In genomic region chr6:128300134-128301001, GRCm38 (mm10) we compare ENCODE assay signal across 8 mouse cellular contexts. TPM values are rescaled to one million over a fixed set of nuclear protein-coding genes. Genes with fewer than 3 reads are reported as not detected.
A peak's percentile ranks its signal among the peaks of the same experiment; 100 is the strongest.
DNase-seq lines count a peak whose midpoint lies in the region; ATAC-seq and TF ChIP-seq lines count a peak whose summit lies in the region.

Gene Tead4, minus strand, starts transcription at chr6:128300823.

- TF ChIP-seq CTCF in C2C12 (IDR thresholded peaks at IDR 0.05; ENCODE audit: control insufficient read depth, insufficient read depth, insufficient read length), result no peak

- H3K4me2 ChIP-seq in embryonic facial prominence, embryonic 13.5 days, result peak within 1 kb of the TSS; percentile 98
- peak within 1 kb of the TSS; percentile 97 for H3K4me2 ChIP-seq in heart, embryonic 12.5 days
- peak within 1 kb of the TSS; percentile 97 for H3K4me2 ChIP-seq in lung, embryonic 16.5 days (ENCODE audit: low read depth, low read length)

- peak; percentile 52 for ATAC-seq in embryonic facial prominence, embryonic 13.5 days (ENCODE audit: insufficient number of reproducible peaks, insufficient read depth, low FRiP score, low TSS enrichment, low read depth)
- ATAC-seq in heart, embryonic 12.5 days (ENCODE audit: insufficient number of reproducible peaks, low FRiP score), result peak; percentile 81
- ATAC-seq in lung, embryonic 16.5 days (ENCODE audit: low read depth), result peak; percentile 91
- ATAC-seq in activated CD4-positive, CD25-positive, alpha-beta regulatory T cell, adult 4 months, result no peak

- H3K4me3 ChIP-seq in C2C12 (ENCODE audit: insufficient read depth, poor library complexity, severe bottlenecking), result peak within 1 kb of the TSS; percentile 60
- peak within 1 kb of the TSS; percentile 72 for H3K4me3 ChIP-seq in embryonic facial prominence, embryonic 13.5 days
- peak within 1 kb of the TSS; percentile 80 for H3K4me3 ChIP-seq in heart, embryonic 12.5 days
- peak within 1 kb of the TSS; percentile 76 for H3K4me3 ChIP-seq in lung, embryonic 16.5 days (ENCODE audit: low read length)

- DNase-seq in adrenal gland, postnatal 25 days, result peak; percentile 82
- peak; percentile 78 for DNase-seq in kidney, adult 9 months
- DNase-seq in ovary, postnatal 10 days (ENCODE audit: low spot score), result peak; percentile 49

- 0 out of 2 replicates have a peak, but pooled peaks cover 5% of the 10 kb centered on the region for H3K9me3 ChIP-seq in embryonic facial prominence, embryonic 13.5 days
- H3K9me3 ChIP-seq in heart, embryonic 12.5 days (replicated peaks), result no peaks in the 10 kb centered on the region
- H3K9me3 ChIP-seq in lung, embryonic 16.5 days (ENCODE audit: control insufficient read depth, low read length), result no peaks in the 10 kb centered on the region

- H3K27ac ChIP-seq in embryonic facial prominence, embryonic 13.5 days, result peak within 1 kb of the TSS; percentile 44
- H3K27ac ChIP-seq in heart, embryonic 12.5 days (ENCODE audit: poor library complexity, severe bottlenecking), result peak within 1 kb of the TSS; percentile 70
- H3K27ac ChIP-seq in lung, embryonic 16.5 days (ENCODE audit: low read length), result peak within 1 kb of the TSS; percentile 92

- peaks cover 34% of the 10 kb centered on the region for H3K79me3 ChIP-seq in C2C12 (ENCODE audit: low read depth)

- H3K27me3 ChIP-seq in C2C12 (ENCODE audit: control insufficient read depth, insufficient read depth, insufficient read length), result no peaks in the 10 kb centered on the region
- peaks cover 54% of the 10 kb centered on the region for H3K27me3 ChIP-seq in embryonic facial prominence, embryonic 13.5 days
- 0 out of 2 replicates have a peak, but pooled peaks cover 22% of the 10 kb centered on the region for H3K27me3 ChIP-seq in heart, embryonic 12.5 days (replicated peaks)
- H3K27me3 ChIP-seq in lung, embryonic 16.5 days (ENCODE audit: control insufficient read depth, insufficient read depth, low read depth, low read length), result peaks cover 15% of the 10 kb centered on the region

- peak within 1 kb of the TSS; percentile 76 for H3K9ac ChIP-seq in embryonic facial prominence, embryonic 13.5 days
- H3K9ac ChIP-seq in heart, embryonic 12.5 days, result peak within 1 kb of the TSS; percentile 82
- peak within 1 kb of the TSS; percentile 84 for H3K9ac ChIP-seq in lung, embryonic 16.5 days (ENCODE audit: low read length)

- H3K79me2 ChIP-seq in C2C12 (ENCODE audit: control insufficient read depth, insufficient read depth), result peaks cover 48% of the 10 kb centered on the region

- H3K4me1 ChIP-seq in embryonic facial prominence, embryonic 13.5 days, result peaks cover 35% of the 10 kb centered on the region
- peaks cover 43% of the 10 kb centered on the region for H3K4me1 ChIP-seq in heart, embryonic 12.5 days (replicated peaks)
- peaks cover 48% of the 10 kb centered on the region for H3K4me1 ChIP-seq in lung, embryonic 16.5 days (replicated peaks; ENCODE audit: control insufficient read depth, insufficient read depth, low read length)

- peak within 1 kb of the TSS; percentile 93 for H3ac ChIP-seq in C2C12 (ENCODE audit: control insufficient read depth, insufficient read length, low read depth)

- H3K36me3 ChIP-seq in C2C12 (ENCODE audit: control insufficient read depth, insufficient read depth), result no peaks in the 10 kb centered on the region
- no peaks in the 10 kb centered on the region for H3K36me3 ChIP-seq in embryonic facial prominence, embryonic 13.5 days
- no peaks in the 10 kb centered on the region for H3K36me3 ChIP-seq in heart, embryonic 12.5 days
- H3K36me3 ChIP-seq in lung, embryonic 16.5 days (ENCODE audit: control insufficient read depth, insufficient read depth, low read length), result no peaks in the 10 kb centered on the region

- under 1% methylated on average over 81 of the region's 81 CpGs for WGBS in embryonic facial prominence, embryonic 13.5 days
- WGBS in heart, embryonic 12.5 days, result under 1% methylated on average over 70 of the region's 81 CpGs
- under 1% methylated on average over 69 of the region's 81 CpGs for WGBS in lung, embryonic 16.5 days

TF ChIP-seq in C2C12, 6 proteins besides CTCF, POLR2A, EP300 and RAD21:
- no peak for TF ChIP-seq MAX (IDR thresholded peaks at IDR 0.05)
- no peak for TF ChIP-seq FOSL1 (IDR thresholded peaks at IDR 0.05; ENCODE audit: insufficient read depth, low read length, poor library complexity, severe bottlenecking)
- no peak for TF ChIP-seq CEBPB (IDR thresholded peaks at IDR 0.05; ENCODE audit: low read depth)
- TF ChIP-seq MYOG (IDR thresholded peaks at IDR 0.05; ENCODE audit: control insufficient read depth, extremely low read depth, insufficient read length), result no peak
- no peak for TF ChIP-seq MYOD1 (IDR thresholded peaks at IDR 0.05; ENCODE audit: control insufficient read depth, insufficient read length, low read depth)
- no peak for TF ChIP-seq USF1 (IDR thresholded peaks at IDR 0.05; ENCODE audit: low read depth)

RNA-seq across cellular contexts. Expression of gene Tead4, which starts in this region (rescaled TPM):
- polyA plus RNA-seq in C2C12 (2012; fragmentation: generic; extraction: Trizol), result 9.1 TPM
- total RNA-seq in adrenal gland, postnatal 25 days (2021), result 1.0 and 2.4 TPM in 2 replicates
- polyA plus RNA-seq in embryonic facial prominence, embryonic 13.5 days (2015; fragmentation: Nextera tagmentation; extraction: Ambion mirVana), result 2.4 and 3.3 TPM in 2 replicates
- polyA plus RNA-seq in heart, embryonic 12.5 days (2016; fragmentation: Nextera tagmentation; extraction: Ambion mirVana), result 3.3 and 4.0 TPM in 2 replicates
- polyA plus RNA-seq in lung, embryonic 16.5 days (2015; fragmentation: Nextera tagmentation; extraction: Ambion mirVana), result 5.5 and 5.9 TPM in 2 replicates
- polyA plus RNA-seq in activated CD4-positive, CD25-positive, alpha-beta regulatory T cell, adult 4 months (2017; shearing (Covaris generic)), result not detected
